Mouse (Mus musculus): ENCODE measurements around the gene Cacna1h. TPM values are rescaled to one million over a fixed set of nuclear protein-coding genes. Genes with fewer than 3 reads are reported as not detected.

Cacna1h gene
- polyA plus RNA-seq, 1 experiment from 2014 or later, result 13.3 TPM

GRCm38 (mm10) chr17:25430534-25430933 lies 3.0 kb downstream of the Cacna1h start:
- Histone ChIP-seq H3K9ac (ENCODE audit: low read length) (no peak overlapping the region), H3K27me3 (ENCODE audit: control insufficient read depth, insufficient read depth, low read length) (peaks cover 17% of the 10 kb centered on the region), H3K4me2 (ENCODE audit: low read depth) (no peak overlapping the region), H3K36me3 (ENCODE audit: control insufficient read depth, insufficient read depth, low read length) (no peaks in the 10 kb centered on the region; the same call in 1 of the 2 replicates), H3K4me3 (ENCODE audit: low read depth, low read length) (no peak overlapping the region), H3K27ac (ENCODE audit: low read depth, low read length) (no peak overlapping the region), H3K9me3 (ENCODE audit: control insufficient read depth, low read length) (no peaks in the 10 kb centered on the region), H3K4me1 (ENCODE audit: control insufficient read depth, insufficient read depth, low read length) (peaks cover 4% of the 10 kb centered on the region)
- ATAC-seq (ENCODE audit: insufficient read depth, low FRiP score, low TSS enrichment), result no peak
- DNase-seq (ENCODE audit: low spot score), result no peak
- 61% methylated on average over 8 of the region's 8 CpGs for WGBS

DNA sequence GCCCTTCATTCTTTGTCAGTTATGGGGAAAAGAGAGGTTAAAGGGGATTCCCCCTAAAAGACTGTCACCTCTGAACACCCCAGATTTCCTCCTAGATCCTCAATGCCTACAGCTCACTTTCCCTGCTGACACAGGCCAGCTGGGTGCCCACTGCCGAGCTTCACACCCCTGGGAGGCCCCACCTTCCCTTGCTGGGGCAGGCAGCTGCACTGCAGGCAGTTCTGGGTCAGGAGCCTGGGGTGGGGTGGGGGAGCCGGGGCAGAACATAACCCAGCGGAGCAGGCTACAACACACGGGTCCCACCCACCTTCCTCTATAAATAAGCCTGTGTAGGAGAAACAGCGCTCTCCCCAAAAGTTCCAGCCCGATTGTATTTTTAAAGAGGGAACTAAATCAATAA lies 3.7 kb downstream of the Cacna1h start:
- Histone ChIP-seq H3K27me3 (ENCODE audit: control insufficient read depth, insufficient read depth, low read length) (peaks cover 17% of the 10 kb centered on the region), H3K36me3 (ENCODE audit: control insufficient read depth, insufficient read depth, low read length) (no peaks in the 10 kb centered on the region; the same call in 1 of the 2 replicates), H3K4me2 (ENCODE audit: low read depth) (no peak overlapping the region), H3K4me3 (ENCODE audit: low read depth, low read length) (no peak overlapping the region), H3K9ac (ENCODE audit: low read length) (no peak overlapping the region), H3K4me1 (ENCODE audit: control insufficient read depth, insufficient read depth, low read length) (peaks cover 4% of the 10 kb centered on the region), H3K9me3 (ENCODE audit: control insufficient read depth, low read length) (no peaks in the 10 kb centered on the region), H3K27ac (ENCODE audit: low read depth, low read length) (no peak overlapping the region)
- WGBS, result 43% methylated on average over 6 of the region's 6 CpGs
- ATAC-seq (ENCODE audit: insufficient read depth, low FRiP score, low TSS enrichment) (no peak), DNase-seq (ENCODE audit: low spot score) (no peak)

DNA sequence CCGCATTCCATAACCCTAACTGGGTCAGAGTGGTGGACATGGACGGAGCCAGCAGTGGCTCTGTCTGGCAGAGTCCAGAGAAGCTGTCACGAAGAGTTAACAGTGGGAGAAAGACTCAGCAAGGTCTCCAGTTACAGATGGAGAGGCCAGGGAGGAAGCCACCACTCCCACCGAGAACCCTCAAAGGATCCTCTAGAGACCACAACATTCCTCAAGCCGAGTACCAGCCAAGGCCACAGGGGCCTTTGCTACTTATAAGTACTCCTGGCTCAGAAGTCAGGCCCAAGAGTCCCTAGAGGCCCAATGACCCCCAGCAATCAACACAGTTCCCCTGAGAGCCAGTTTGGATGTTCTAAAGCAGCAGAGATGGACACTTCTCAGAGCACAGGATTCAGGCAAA lies 4.3 kb downstream of the Cacna1h start:
- Histone ChIP-seq H3K9ac (ENCODE audit: low read length) (no peak overlapping the region), H3K4me2 (ENCODE audit: low read depth) (no peak overlapping the region), H3K9me3 (ENCODE audit: control insufficient read depth, low read length) (no peaks in the 10 kb centered on the region), H3K27ac (ENCODE audit: low read depth, low read length) (no peak overlapping the region), H3K4me3 (ENCODE audit: low read depth, low read length) (no peak overlapping the region), H3K36me3 (ENCODE audit: control insufficient read depth, insufficient read depth, low read length) (no peaks in the 10 kb centered on the region; the same call in 1 of the 2 replicates), H3K4me1 (ENCODE audit: control insufficient read depth, insufficient read depth, low read length) (peaks cover 6% of the 10 kb centered on the region), H3K27me3 (ENCODE audit: control insufficient read depth, insufficient read depth, low read length) (peaks cover 17% of the 10 kb centered on the region)
- 60% methylated on average over 5 of the region's 5 CpGs for WGBS
- ATAC-seq (ENCODE audit: insufficient read depth, low FRiP score, low TSS enrichment) (no peak), DNase-seq (ENCODE audit: low spot score) (no peak)

- H3K4me1 ChIP-seq (ENCODE audit: control insufficient read depth, insufficient read depth, low read length), result peaks cover 2% of the 10 kb centered on the region
- no peak overlapping the region for H3K9ac ChIP-seq (ENCODE audit: low read length)
- no peak for DNase-seq (ENCODE audit: low spot score)
- peaks cover 14% of the 10 kb centered on the region for H3K27me3 ChIP-seq (ENCODE audit: control insufficient read depth, insufficient read depth, low read length)
- ATAC-seq (ENCODE audit: insufficient read depth, low FRiP score, low TSS enrichment), result no peak
- WGBS, result 41% methylated on average over 10 of the region's 10 CpGs
- H3K4me2 ChIP-seq (ENCODE audit: low read depth), result no peak overlapping the region
- no peaks in the 10 kb centered on the region for H3K9me3 ChIP-seq (ENCODE audit: control insufficient read depth, low read length)
- H3K27ac ChIP-seq (ENCODE audit: low read depth, low read length), result no peak overlapping the region
- H3K4me3 ChIP-seq (ENCODE audit: low read depth, low read length), result no peak overlapping the region
- H3K36me3 ChIP-seq (ENCODE audit: control insufficient read depth, insufficient read depth, low read length), result no peaks in the 10 kb centered on the region; the same call in 1 of the 2 replicates
Measured at GRCm38 (mm10) chr17:25427441-25427840, 6.1 kb downstream of the Cacna1h start.

GRCm38 (mm10) chr17:25425996-25426395 lies 7.6 kb downstream of the Cacna1h start:
- Histone ChIP-seq H3K9ac (ENCODE audit: low read length) (no peak overlapping the region), H3K9me3 (ENCODE audit: control insufficient read depth, low read length) (no peaks in the 10 kb centered on the region), H3K36me3 (ENCODE audit: control insufficient read depth, insufficient read depth, low read length) (no peaks in the 10 kb centered on the region; the same call in 1 of the 2 replicates), H3K27ac (ENCODE audit: low read depth, low read length) (no peak overlapping the region), H3K4me3 (ENCODE audit: low read depth, low read length) (no peak overlapping the region), H3K27me3 (ENCODE audit: control insufficient read depth, insufficient read depth, low read length) (peaks cover 4% of the 10 kb centered on the region; the same call in 1 of the 2 replicates), H3K4me2 (ENCODE audit: low read depth) (no peak overlapping the region), H3K4me1 (ENCODE audit: control insufficient read depth, insufficient read depth, low read length) (peaks cover 2% of the 10 kb centered on the region; the same call in 1 of the 2 replicates)
- DNase-seq (ENCODE audit: low spot score) (no peak), ATAC-seq (ENCODE audit: insufficient read depth, low FRiP score, low TSS enrichment) (no peak)
- WGBS, result 77% methylated on average over 2 of the region's 2 CpGs

- H3K4me1 ChIP-seq (ENCODE audit: control insufficient read depth, insufficient read depth, low read length), result 0 out of 2 replicates have a peak, but pooled peaks cover 2% of the 10 kb centered on the region
- H3K27me3 ChIP-seq (ENCODE audit: control insufficient read depth, insufficient read depth, low read length), result no peaks in the 10 kb centered on the region
- no peak for DNase-seq (ENCODE audit: low spot score)
- H3K9me3 ChIP-seq (ENCODE audit: control insufficient read depth, low read length), result no peaks in the 10 kb centered on the region
- 42% methylated on average over 8 of the region's 8 CpGs for whole genome bisulfite sequencing
- no peak overlapping the region for H3K4me3 ChIP-seq (ENCODE audit: low read depth, low read length)
- no peak overlapping the region for H3K9ac ChIP-seq (ENCODE audit: low read length)
- no peak overlapping the region for H3K27ac ChIP-seq (ENCODE audit: low read depth, low read length)
- no peak for ATAC-seq (ENCODE audit: insufficient read depth, low FRiP score, low TSS enrichment)
- H3K4me2 ChIP-seq (ENCODE audit: low read depth), result no peak overlapping the region
- H3K36me3 ChIP-seq (ENCODE audit: control insufficient read depth, insufficient read depth, low read length), result no peaks in the 10 kb centered on the region; the same call in 1 of the 2 replicates
Measured at GRCm38 (mm10) chr17:25424526-25425080, 9.0 kb downstream of the Cacna1h start.

DNA sequence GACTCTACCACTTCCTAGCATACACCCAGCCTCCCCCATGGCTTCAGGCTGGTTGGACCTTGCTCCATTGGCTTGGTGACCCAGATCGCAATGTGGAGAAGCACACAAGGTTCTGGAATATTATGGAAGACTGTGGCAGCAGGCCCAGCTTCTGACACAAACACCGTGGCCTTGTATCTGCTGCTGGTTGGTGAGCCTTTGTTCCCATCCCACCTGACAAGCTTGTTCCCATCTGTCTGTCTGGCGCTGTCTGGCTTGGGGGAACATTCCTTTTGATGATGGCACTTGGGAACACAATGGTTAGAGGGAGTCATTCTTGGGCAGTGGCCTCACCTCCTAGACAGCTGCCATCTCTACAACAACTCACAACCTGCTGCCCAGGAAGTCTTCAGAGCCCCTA lies 12.6 kb downstream of the Cacna1h start:
- Histone ChIP-seq H3K4me1 (ENCODE audit: control insufficient read depth, insufficient read depth, low read length) (peaks cover 26% of the 10 kb centered on the region), H3K4me3 (ENCODE audit: low read depth, low read length) (no peak overlapping the region), H3K9me3 (ENCODE audit: control insufficient read depth, low read length) (no peaks in the 10 kb centered on the region), H3K9ac (ENCODE audit: low read length) (no peak overlapping the region), H3K27me3 (ENCODE audit: control insufficient read depth, insufficient read depth, low read length) (no peaks in the 10 kb centered on the region), H3K27ac (ENCODE audit: low read depth, low read length) (no peak overlapping the region), H3K36me3 (ENCODE audit: control insufficient read depth, insufficient read depth, low read length) (no peaks in the 10 kb centered on the region), H3K4me2 (ENCODE audit: low read depth) (no peak overlapping the region)
- 84% methylated on average over 3 of the region's 3 CpGs for WGBS
- DNase-seq (ENCODE audit: low spot score) (no peak), ATAC-seq (ENCODE audit: insufficient read depth, low FRiP score, low TSS enrichment) (no peak)

DNA sequence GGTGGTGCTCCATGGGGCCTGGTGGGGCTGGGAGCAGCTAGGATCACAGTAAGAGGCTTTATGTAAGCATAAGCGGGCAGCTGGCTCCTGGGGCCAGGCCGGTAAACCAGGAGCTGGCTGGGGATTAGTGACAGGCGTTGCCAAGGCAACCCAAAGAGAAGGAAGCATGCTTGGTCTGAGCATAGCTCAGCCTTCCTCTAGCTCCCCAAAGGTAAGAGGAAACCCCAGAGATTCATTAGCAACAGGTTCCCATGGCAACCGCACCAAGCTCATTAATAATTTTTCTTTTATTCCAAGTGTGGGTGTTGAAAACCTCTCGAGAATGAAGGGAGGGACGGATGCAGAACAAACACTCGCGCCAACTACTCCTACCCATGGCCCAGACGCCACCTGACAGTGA lies 14.7 kb downstream of the Cacna1h start:
- H3K4me1 ChIP-seq (ENCODE audit: control insufficient read depth, insufficient read depth, low read length), result peaks cover 42% of the 10 kb centered on the region
- H3K9ac ChIP-seq (ENCODE audit: low read length), result no peak overlapping the region; the same call in 1 of the 2 replicates
- WGBS, result 39% methylated on average over 9 of the region's 9 CpGs
- DNase-seq (ENCODE audit: low spot score) (peak; percentile 60), ATAC-seq (ENCODE audit: insufficient read depth, low FRiP score, low TSS enrichment) (no peak)
- no peak overlapping the region for H3K27ac ChIP-seq (ENCODE audit: low read depth, low read length)
- no peak overlapping the region for H3K4me3 ChIP-seq (ENCODE audit: low read depth, low read length)
- H3K4me2 ChIP-seq (ENCODE audit: low read depth), result no peak overlapping the region
- no peaks in the 10 kb centered on the region for H3K36me3 ChIP-seq (ENCODE audit: control insufficient read depth, insufficient read depth, low read length)
- no peaks in the 10 kb centered on the region for H3K9me3 ChIP-seq (ENCODE audit: control insufficient read depth, low read length)
- no peaks in the 10 kb centered on the region for H3K27me3 ChIP-seq (ENCODE audit: control insufficient read depth, insufficient read depth, low read length)

DNA sequence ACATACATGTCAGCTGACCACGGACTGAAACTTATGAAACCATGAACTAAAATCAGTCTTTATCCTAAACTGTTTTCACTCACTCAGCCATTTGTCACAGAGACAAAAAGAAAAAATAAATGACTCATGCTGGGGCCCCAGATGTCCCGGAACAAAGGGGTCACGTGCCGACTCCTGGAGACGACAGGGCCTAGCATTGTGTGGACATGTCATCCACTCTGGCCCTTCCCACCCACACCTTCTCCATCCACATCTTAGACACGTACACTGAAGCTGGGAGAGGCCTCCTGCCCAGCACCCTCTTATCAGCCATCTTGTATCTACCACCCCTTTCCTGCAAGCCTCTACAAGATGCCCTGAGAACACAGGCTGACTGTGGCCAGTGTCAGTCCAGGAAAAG lies 15.6 kb downstream of the Cacna1h start:
- 71% methylated on average over 6 of the region's 6 CpGs for WGBS
- Histone ChIP-seq H3K27me3 (ENCODE audit: control insufficient read depth, insufficient read depth, low read length) (no peaks in the 10 kb centered on the region), H3K9me3 (ENCODE audit: control insufficient read depth, low read length) (no peaks in the 10 kb centered on the region), H3K4me3 (ENCODE audit: low read depth, low read length) (no peak overlapping the region), H3K36me3 (ENCODE audit: control insufficient read depth, insufficient read depth, low read length) (no peaks in the 10 kb centered on the region), H3K4me1 (ENCODE audit: control insufficient read depth, insufficient read depth, low read length) (peaks cover 42% of the 10 kb centered on the region), H3K4me2 (ENCODE audit: low read depth) (no peak overlapping the region), H3K9ac (ENCODE audit: low read length) (no peak overlapping the region), H3K27ac (ENCODE audit: low read depth, low read length) (no peak overlapping the region)
- DNase-seq (ENCODE audit: low spot score) (no peak), ATAC-seq (ENCODE audit: insufficient read depth, low FRiP score, low TSS enrichment) (no peak)

All from neural tube, embryonic 11.5 days (tissue).